Mouse (Mus musculus) neural tube, embryonic 15.5 days (tissue): Measurements from ENCODE around the gene Lyzl4. TPM values are rescaled to one million over a fixed set of nuclear protein-coding genes. Genes with fewer than 3 reads are reported as not detected.
A peak's percentile ranks its signal among the peaks of the same experiment; 100 is the strongest.

Source experiments
- ATAC-seq: fragments of 200-750 bp; cut with Nextera tagmentation; 2 replicates; pipeline ENCODE4 v1.8.0; 2017; ENCODE audit warnings: mild to moderate bottlenecking, moderate TSS enrichment, moderate library complexity; ENCODE audit not compliant: low FRiP score
- H3K27ac ChIP-seq: fragments of 300-500 bp; sonication (generic); replicated peaks from 2 replicates; pipeline ENCODE4 v1.5.1; 2015; ENCODE audit warnings: mild to moderate bottlenecking, inconsistent platforms
- H3K27me3 ChIP-seq: fragments of 300-500 bp; sonication (generic); replicated peaks from 2 replicates; pipeline ENCODE4 v1.6.1; 2015; ENCODE audit warnings: inconsistent platforms
- H3K36me3 ChIP-seq: fragments of 300-500 bp; sonication (generic); 2 replicates; pipeline ENCODE4 v1.6.1; 2015; ENCODE audit warnings: inconsistent platforms
- H3K4me1 ChIP-seq: fragments of 300-500 bp; sonication (generic); 2 replicates; pipeline ENCODE4 v1.6.1; 2015; ENCODE audit warnings: inconsistent platforms
- H3K4me2 ChIP-seq: fragments of 300-500 bp; sonication (generic); 2 replicates; pipeline ENCODE4 v1.6.1; 2015; ENCODE audit warnings: inconsistent platforms, mild to moderate bottlenecking, moderate library complexity
- H3K4me3 ChIP-seq: fragments of 300-500 bp; sonication (generic); replicated peaks from 2 replicates; pipeline ENCODE4 v1.5.1; 2015; ENCODE audit warnings: mild to moderate bottlenecking, inconsistent platforms
- H3K9ac ChIP-seq: fragments of 300-500 bp; sonication (generic); replicated peaks from 2 replicates; pipeline ENCODE4 v1.6.1; 2015; ENCODE audit warnings: mild to moderate bottlenecking, inconsistent platforms
- H3K9me3 ChIP-seq: fragments of 300-500 bp; sonication (generic); replicated peaks from 2 replicates; pipeline ENCODE4 v1.6.1; 2016; ENCODE audit warnings: inconsistent platforms
- WGBS: fragments of 180-500 bp; shearing (Covaris S2); methylation state at CpG from one replicate; pipeline ENCODE4 v1.1.7; 2015; ENCODE audit warnings: mixed read lengths; 5-methylcytosine and 5-hydroxymethylcytosine counted together
- polyA plus RNA-seq: library from polyadenylated mRNA; unstranded; fragments of >200 nt; fragmentation: Nextera tagmentation; extraction: Ambion mirVana; gene quantifications from 2 replicates; pipeline ENCODE4 v1.2.1, GENCODE M21; 2015

Gene Lyzl4
- polyA plus RNA-seq, 1 experiment from 2014 or later, result not detected

GRCm38 (mm10) chr9:121672311-121672710 is 30.4 kb upstream of the Lyzl4 start:
- Histone ChIP-seq H3K36me3 (no peaks in the 10 kb centered on the region), H3K27ac (no peak overlapping the region), H3K4me3 (no peak overlapping the region), H3K9me3 (no peaks in the 10 kb centered on the region), H3K27me3 (peaks cover 22% of the 10 kb centered on the region), H3K9ac (no peak overlapping the region), H3K4me1 (peaks cover 14% of the 10 kb centered on the region), H3K4me2 (no peak overlapping the region)
- WGBS, result 57% methylated on average over 5 of the region's 5 CpGs
- ATAC-seq, result no peak

- ATAC-seq, result no peak
- Histone ChIP-seq H3K4me2 (no peak overlapping the region), H3K9me3 (no peaks in the 10 kb centered on the region), H3K27ac (no peak overlapping the region), H3K4me3 (no peak overlapping the region), H3K4me1 (peaks cover 23% of the 10 kb centered on the region), H3K27me3 (peaks cover 22% of the 10 kb centered on the region), H3K9ac (no peak overlapping the region), H3K36me3 (no peaks in the 10 kb centered on the region)
- WGBS, result 21% methylated on average over 7 of the region's 7 CpGs
Observed at GRCm38 (mm10) chr9:121671300-121671699, 29.4 kb upstream of the Lyzl4 start.

- Histone ChIP-seq H3K4me2 (peak overlapping the region; percentile 68), H3K27me3 (peaks cover 22% of the 10 kb centered on the region), H3K9me3 (no peaks in the 10 kb centered on the region), H3K27ac (no peak overlapping the region), H3K4me1 (peaks cover 23% of the 10 kb centered on the region), H3K9ac (peak overlapping the region; percentile 51), H3K4me3 (peak overlapping the region; percentile 38), H3K36me3 (no peaks in the 10 kb centered on the region)
- ATAC-seq, result peak; percentile 74
- under 1% methylated on average over 28 of the region's 28 CpGs for WGBS
Observed at GRCm38 (mm10) chr9:121669348-121669791, 27.5 kb upstream of the Lyzl4 start.

GRCm38 (mm10) chr9:121667822-121668221 is 25.9 kb upstream of the Lyzl4 start:
- no peak for ATAC-seq
- Histone ChIP-seq H3K9me3 (no peaks in the 10 kb centered on the region), H3K4me2 (no peak overlapping the region), H3K9ac (no peak overlapping the region), H3K27ac (no peak overlapping the region), H3K36me3 (no peaks in the 10 kb centered on the region), H3K27me3 (peaks cover 22% of the 10 kb centered on the region), H3K4me3 (no peak overlapping the region), H3K4me1 (peaks cover 23% of the 10 kb centered on the region)
- WGBS, result 77% methylated on average over 11 of the region's 11 CpGs

GRCm38 (mm10) chr9:121666957-121667630 is 25.2 kb upstream of the Lyzl4 start:
- Histone ChIP-seq H3K27ac (no peak overlapping the region), H3K9ac (no peak overlapping the region), H3K27me3 (peaks cover 22% of the 10 kb centered on the region)

GRCm38 (mm10) chr9:121664104-121664503 is 22.2 kb upstream of the Lyzl4 start:
- no peak for ATAC-seq
- no peak overlapping the region for H3K27ac ChIP-seq
- H3K36me3 ChIP-seq, result no peaks in the 10 kb centered on the region
- peaks cover 14% of the 10 kb centered on the region for H3K4me1 ChIP-seq
- WGBS, result 89% methylated on average over 5 of the region's 5 CpGs
- H3K9me3 ChIP-seq, result no peaks in the 10 kb centered on the region
- H3K4me2 ChIP-seq, result no peak overlapping the region
- peaks cover 9% of the 10 kb centered on the region for H3K27me3 ChIP-seq
- no peak overlapping the region for H3K9ac ChIP-seq
- no peak overlapping the region for H3K4me3 ChIP-seq

More at GRCm38 (mm10) chr9:121666957-121667630, 25.2 kb upstream of the Lyzl4 start:
- no peaks in the 10 kb centered on the region for H3K9me3 ChIP-seq
- no peaks in the 10 kb centered on the region for H3K36me3 ChIP-seq
- 59% methylated on average over 16 of the region's 16 CpGs for WGBS
- H3K4me2 ChIP-seq, result no peak overlapping the region
- H3K4me1 ChIP-seq, result peaks cover 23% of the 10 kb centered on the region
- ATAC-seq, result no peak
- H3K4me3 ChIP-seq, result no peak overlapping the region

- H3K4me2 ChIP-seq, result no peak overlapping the region
- no peak overlapping the region for H3K4me3 ChIP-seq
- 79% methylated on average over 6 of the region's 6 CpGs for WGBS
- H3K9ac ChIP-seq, result no peak overlapping the region
- no peaks in the 10 kb centered on the region for H3K9me3 ChIP-seq
- H3K27me3 ChIP-seq, result peaks cover 3% of the 10 kb centered on the region; the same call in 1 of the 2 replicates
- peaks cover 12% of the 10 kb centered on the region; the same call in 1 of the 2 replicates for H3K4me1 ChIP-seq
- H3K36me3 ChIP-seq, result no peaks in the 10 kb centered on the region
- no peak for ATAC-seq
- H3K27ac ChIP-seq, result no peak overlapping the region
Observed at GRCm38 (mm10) chr9:121663467-121663866, 21.6 kb upstream of the Lyzl4 start.

- H3K4me3 ChIP-seq, result no peak overlapping the region
- ATAC-seq, result no peak
- H3K36me3 ChIP-seq, result no peaks in the 10 kb centered on the region
- no peak overlapping the region for H3K9ac ChIP-seq
- 89% methylated on average over 7 of the region's 7 CpGs for WGBS
- no peak overlapping the region for H3K27ac ChIP-seq
- H3K4me1 ChIP-seq, result peaks cover 19% of the 10 kb centered on the region
- no peak overlapping the region for H3K4me2 ChIP-seq
- H3K27me3 ChIP-seq, result no peaks in the 10 kb centered on the region
- no peaks in the 10 kb centered on the region for H3K9me3 ChIP-seq
Observed at GRCm38 (mm10) chr9:121659791-121660190, 17.9 kb upstream of the Lyzl4 start.

- H3K9ac ChIP-seq, result no peak overlapping the region
- no peak for ATAC-seq
Observed at GRCm38 (mm10) chr9:121658248-121658647, 16.4 kb upstream of the Lyzl4 start.

GRCm38 (mm10) chr9:121657143-121657542 is 15.2 kb upstream of the Lyzl4 start:
- peak overlapping the region; percentile 48; the same call in 1 of the 2 replicates for H3K27ac ChIP-seq
- no peak overlapping the region for H3K4me3 ChIP-seq
- H3K9me3 ChIP-seq, result no peaks in the 10 kb centered on the region
- H3K9ac ChIP-seq, result no peak overlapping the region
- no peak for ATAC-seq
- H3K36me3 ChIP-seq, result no peaks in the 10 kb centered on the region
- no peaks in the 10 kb centered on the region for H3K27me3 ChIP-seq
- no peak overlapping the region for H3K4me2 ChIP-seq
- WGBS, result 34% methylated on average over 13 of the region's 13 CpGs
- H3K4me1 ChIP-seq, result peaks cover 19% of the 10 kb centered on the region

More at GRCm38 (mm10) chr9:121658248-121658647, 16.4 kb upstream of the Lyzl4 start:
- Histone ChIP-seq H3K9me3 (no peaks in the 10 kb centered on the region), H3K4me3 (no peak overlapping the region), H3K4me2 (no peak overlapping the region), H3K4me1 (peaks cover 19% of the 10 kb centered on the region), H3K27me3 (no peaks in the 10 kb centered on the region), H3K36me3 (no peaks in the 10 kb centered on the region), H3K27ac (no peak overlapping the region)
- WGBS, result 92% methylated on average over 7 of the region's 7 CpGs

- no peaks in the 10 kb centered on the region for H3K9me3 ChIP-seq
- H3K9ac ChIP-seq, result no peak overlapping the region
- no peak for ATAC-seq
- no peak overlapping the region for H3K27ac ChIP-seq
- H3K36me3 ChIP-seq, result no peaks in the 10 kb centered on the region
- H3K4me3 ChIP-seq, result no peak overlapping the region
- peaks cover 19% of the 10 kb centered on the region for H3K4me1 ChIP-seq
- WGBS, result 86% methylated on average over 5 of the region's 5 CpGs
- no peaks in the 10 kb centered on the region for H3K27me3 ChIP-seq
- no peak overlapping the region for H3K4me2 ChIP-seq
Observed at GRCm38 (mm10) chr9:121656322-121656721, 14.4 kb upstream of the Lyzl4 start.

GRCm38 (mm10) chr9:121653668-121654067 is 11.8 kb upstream of the Lyzl4 start:
- Histone ChIP-seq H3K9ac (no peak overlapping the region), H3K27ac (no peak overlapping the region), H3K4me3 (no peak overlapping the region), H3K4me1 (peaks cover 19% of the 10 kb centered on the region), H3K9me3 (no peaks in the 10 kb centered on the region), H3K27me3 (no peaks in the 10 kb centered on the region), H3K4me2 (no peak overlapping the region), H3K36me3 (no peaks in the 10 kb centered on the region)
- 91% methylated on average over 10 of the region's 10 CpGs for WGBS
- ATAC-seq, result no peak
